Mouse (Mus musculus) duodenum, adult 2 months (tissue): Measurements from ENCODE around the gene Crtap. TPM values are rescaled to one million over a fixed set of nuclear protein-coding genes. Genes with fewer than 3 reads are reported as not detected.

Experiments used
- polyA plus RNA-seq: library from polyadenylated mRNA; depleted of rRNA; stranded (reverse); fragments of >200 nt; gene quantifications from 2 replicates; pipeline ENCODE4 v1.2.3, GENCODE M21; 2012; ENCODE audit warnings: low replicate concordance; rRNA removed

The Crtap gene
- 27.8 and 33.4 TPM in 2 replicates for polyA plus RNA-seq

GRCm38 (mm10) chr9:114389905-114390748, at the start of gene Crtap:
TSS of gene Crtap (minus strand) at chr9:114390675.

GRCm38 (mm10) chr9:114400949-114401684, 10.6 kb upstream of the Crtap start, which contains the start of the genes Glb1 and Tmppe:
TSS of gene Glb1 (plus strand) at chr9:114401076.
TSS of gene Tmppe (plus strand) at chr9:114401105.

GRCm38 (mm10) chr9:114329855-114330254, 60.6 kb downstream of the Crtap start, which contains the start of gene Bcl2a1c:
TSS of gene Bcl2a1c (plus strand) at chr9:114330135.

Other genes starting within 250 kb of the Crtap start
- gene Bcl2a1c, start 60.5 kb downstream of the Crtap start, polyA plus RNA-seq, result not detected in 2 replicates
- gene Glb1, start 10.4 kb upstream of the Crtap start, polyA plus RNA-seq, result 22.9 and 34.2 TPM in 2 replicates
- gene Tmppe, start 10.4 kb upstream of the Crtap start, polyA plus RNA-seq, result 2.1 and 4.9 TPM in 2 replicates
- 0.19 and 0.26 TPM in 2 replicates for gene Ccr4, start 114.2 kb upstream of the Crtap start, polyA plus RNA-seq
- 0.23 TPM in 1 of 2 replicates, not detected in the other for gene C130032M10Rik, start 125.0 kb upstream of the Crtap start, polyA plus RNA-seq
- not detected in 2 replicates for gene Trim71, start 173.7 kb upstream of the Crtap start, polyA plus RNA-seq
- gene Cnot10, start 249.5 kb upstream of the Crtap start, polyA plus RNA-seq, result 10.3 and 11.2 TPM in 2 replicates